Mouse (Mus musculus): ENCODE measurements around the gene Jag2. TPM values are rescaled to one million over a fixed set of nuclear protein-coding genes. Genes with fewer than 3 reads are reported as not detected.

Gene Jag2
- total and polyA plus RNA-seq, 3 experiments: 25.4 to 35.5 (median 27.4) TPM

GRCm38 (mm10) chr12:112866467-112867080 lies 63.0 kb downstream of the Jag2 start:
- no peak for DNase-seq
- 0 out of 2 replicates have a peak overlapping the region, but pooled peaks have one; percentile 15 for H3K9ac ChIP-seq (ENCODE audit: low read depth, low read length)
- no peak for TF ChIP-seq POLR2A (IDR thresholded peaks at IDR 0.05; ENCODE audit: insufficient read depth, low read depth, low read length)
- no peak for TF ChIP-seq CTCF (IDR thresholded peaks at IDR 0.05)
- TF ChIP-seq EP300 (IDR thresholded peaks at IDR 0.05; ENCODE audit: insufficient read depth, low read depth, low read length): no peak
- no peaks in the 10 kb centered on the region for H3K27me3 ChIP-seq (ENCODE audit: control insufficient read depth, insufficient read depth, low read length)
- no peak overlapping the region for H3K27ac ChIP-seq
- no peaks in the 10 kb centered on the region for H3K36me3 ChIP-seq (ENCODE audit: control insufficient read depth, insufficient read depth, low read length)
- no peak overlapping the region for H3K4me3 ChIP-seq
- H3K4me1 ChIP-seq (ENCODE audit: control insufficient read depth, insufficient read depth, low read length): 0 out of 2 replicates have a peak, but pooled peaks cover 2% of the 10 kb centered on the region
- intact Hi-C loops (cut with DNase I): no loop called here
- H3K79me2 ChIP-seq (replicated peaks; ENCODE audit: control insufficient read depth, insufficient read depth, low read length): no peaks in the 10 kb centered on the region
- WGBS: 43% methylated on average over 8 of the region's 8 CpGs

- H3K27ac ChIP-seq: no peak overlapping the region
- intact Hi-C loops (cut with DNase I): no loop called here
- TF ChIP-seq EP300 (IDR thresholded peaks at IDR 0.05; ENCODE audit: insufficient read depth, low read depth, low read length): no peak
- TF ChIP-seq POLR2A (IDR thresholded peaks at IDR 0.05; ENCODE audit: insufficient read depth, low read depth, low read length): no peak
- TF ChIP-seq CTCF (IDR thresholded peaks at IDR 0.05): no peak
- 66% methylated on average over 7 of the region's 7 CpGs for WGBS
- H3K4me1 ChIP-seq (ENCODE audit: control insufficient read depth, insufficient read depth, low read length): no peaks in the 10 kb centered on the region
- H3K79me2 ChIP-seq (replicated peaks; ENCODE audit: control insufficient read depth, insufficient read depth, low read length): no peaks in the 10 kb centered on the region
- no peak overlapping the region for H3K9ac ChIP-seq (ENCODE audit: low read depth, low read length)
- peak in 1 of 2 experiments; percentile 35 for DNase-seq
- H3K36me3 ChIP-seq (ENCODE audit: control insufficient read depth, insufficient read depth, low read length): no peaks in the 10 kb centered on the region
- H3K27me3 ChIP-seq (ENCODE audit: control insufficient read depth, insufficient read depth, low read length): no peaks in the 10 kb centered on the region
- H3K4me3 ChIP-seq: no peak overlapping the region
These were observed 64.8 kb downstream of the Jag2 start for GRCm38 (mm10) chr12:112864804-112865203.

GRCm38 (mm10) chr12:112861911-112862321 lies 67.7 kb downstream of the Jag2 start:
- H3K4me1 ChIP-seq (ENCODE audit: control insufficient read depth, insufficient read depth, low read length): no peaks in the 10 kb centered on the region
- no peaks in the 10 kb centered on the region for H3K79me2 ChIP-seq (replicated peaks; ENCODE audit: control insufficient read depth, insufficient read depth, low read length)
- no peak overlapping the region for H3K27ac ChIP-seq
- H3K36me3 ChIP-seq (ENCODE audit: control insufficient read depth, insufficient read depth, low read length): no peaks in the 10 kb centered on the region
- H3K9ac ChIP-seq (ENCODE audit: low read depth, low read length): no peak overlapping the region
- H3K27me3 ChIP-seq (ENCODE audit: control insufficient read depth, insufficient read depth, low read length): no peaks in the 10 kb centered on the region
- no peak overlapping the region for H3K4me3 ChIP-seq
- no peak for TF ChIP-seq POLR2A (IDR thresholded peaks at IDR 0.05; ENCODE audit: insufficient read depth, low read depth, low read length)
- TF ChIP-seq CTCF (IDR thresholded peaks at IDR 0.05): no peak
- no peak for TF ChIP-seq EP300 (IDR thresholded peaks at IDR 0.05; ENCODE audit: insufficient read depth, low read depth, low read length)
- 75% methylated on average over 9 of the region's 9 CpGs for WGBS
- DNase-seq: no peak
- intact Hi-C loops (cut with DNase I): no loop called here

- Histone ChIP-seq H3K79me2 (replicated peaks; ENCODE audit: control insufficient read depth, insufficient read depth, low read length) (no peaks in the 10 kb centered on the region), H3K27me3 (ENCODE audit: control insufficient read depth, insufficient read depth, low read length) (no peaks in the 10 kb centered on the region), H3K9ac (ENCODE audit: low read depth, low read length) (no peak overlapping the region), H3K27ac (no peak overlapping the region), H3K4me3 (no peak overlapping the region), H3K4me1 (ENCODE audit: control insufficient read depth, insufficient read depth, low read length) (no peaks in the 10 kb centered on the region), H3K36me3 (ENCODE audit: control insufficient read depth, insufficient read depth, low read length) (no peaks in the 10 kb centered on the region)
- intact Hi-C loops (cut with DNase I): no loop called here
- TF ChIP-seq POLR2A (IDR thresholded peaks at IDR 0.05; ENCODE audit: insufficient read depth, low read depth, low read length): no peak
- TF ChIP-seq CTCF (IDR thresholded peaks at IDR 0.05): no peak
- no peak for TF ChIP-seq EP300 (IDR thresholded peaks at IDR 0.05; ENCODE audit: insufficient read depth, low read depth, low read length)
- WGBS: 68% methylated on average over 7 of the region's 7 CpGs
- peak in 1 of 2 experiments; percentile 54 for DNase-seq
These were observed 68.8 kb downstream of the Jag2 start for GRCm38 (mm10) chr12:112860765-112861164.

GRCm38 (mm10) chr12:112859930-112860329 lies 69.6 kb downstream of the Jag2 start:
- intact Hi-C loops (cut with DNase I): no loop called here
- Histone ChIP-seq H3K9ac (ENCODE audit: low read depth, low read length) (no peak overlapping the region), H3K79me2 (replicated peaks; ENCODE audit: control insufficient read depth, insufficient read depth, low read length) (no peaks in the 10 kb centered on the region), H3K36me3 (ENCODE audit: control insufficient read depth, insufficient read depth, low read length) (no peaks in the 10 kb centered on the region), H3K4me3 (no peak overlapping the region), H3K4me1 (ENCODE audit: control insufficient read depth, insufficient read depth, low read length) (no peaks in the 10 kb centered on the region), H3K27ac (no peak overlapping the region), H3K27me3 (ENCODE audit: control insufficient read depth, insufficient read depth, low read length) (no peaks in the 10 kb centered on the region)
- WGBS: 65% methylated on average over 8 of the region's 8 CpGs
- TF ChIP-seq POLR2A (IDR thresholded peaks at IDR 0.05; ENCODE audit: insufficient read depth, low read depth, low read length): no peak
- TF ChIP-seq EP300 (IDR thresholded peaks at IDR 0.05; ENCODE audit: insufficient read depth, low read depth, low read length): no peak
- no peak for TF ChIP-seq CTCF (IDR thresholded peaks at IDR 0.05)
- DNase-seq: peak in 1 of 2 experiments; percentile 34

GRCm38 (mm10) chr12:112858581-112859336 lies 70.8 kb downstream of the Jag2 start:
- TF ChIP-seq POLR2A (IDR thresholded peaks at IDR 0.05; ENCODE audit: insufficient read depth, low read depth, low read length) (no peak), EP300 (IDR thresholded peaks at IDR 0.05; ENCODE audit: insufficient read depth, low read depth, low read length) (no peak), CTCF (IDR thresholded peaks at IDR 0.05) (no peak)
- Histone ChIP-seq H3K27ac (no peak overlapping the region), H3K4me3 (no peak overlapping the region), H3K36me3 (ENCODE audit: control insufficient read depth, insufficient read depth, low read length) (no peaks in the 10 kb centered on the region), H3K27me3 (ENCODE audit: control insufficient read depth, insufficient read depth, low read length) (no peaks in the 10 kb centered on the region), H3K79me2 (replicated peaks; ENCODE audit: control insufficient read depth, insufficient read depth, low read length) (no peaks in the 10 kb centered on the region), H3K4me1 (ENCODE audit: control insufficient read depth, insufficient read depth, low read length) (no peaks in the 10 kb centered on the region), H3K9ac (ENCODE audit: low read depth, low read length) (no peak overlapping the region)
- 89% methylated on average over 9 of the region's 9 CpGs for WGBS
- DNase-seq: no peak
- intact Hi-C loops (cut with DNase I): no loop called here

Small RNAs within 50 kb of the gene (microRNA-seq; reads per million reads assigned to microRNA genes)
- gene Mir6941: 0 reads per million in 2 experiments

Other genes with a start within 250 kb of the Jag2 start
- gene Cep170b, start 209.3 kb downstream of the Jag2 start, total RNA-seq (2021): 10 to 100 TPM; 10.8 to 11.5 TPM
- 9.6 and 10.7 TPM in 2 replicates for gene Cep170b, start 209.3 kb downstream of the Jag2 start, polyA plus RNA-seq (2012; rRNA removed)
- 1 to 10 TPM; 6.6 to 6.8 TPM for gene Pld4, start 169.1 kb downstream of the Jag2 start, total RNA-seq (2021)
- 17.2 and 23.5 TPM in 2 replicates for gene Pld4, start 169.1 kb downstream of the Jag2 start, polyA plus RNA-seq (2012; rRNA removed)
- gene Ahnak2, start 127.1 kb downstream of the Jag2 start, total RNA-seq (2021): 10 to 100 TPM; 14.8 to 15.7 TPM
- gene Ahnak2, start 127.1 kb downstream of the Jag2 start, polyA plus RNA-seq (2012; rRNA removed): 5.4 and 7.5 TPM in 2 replicates
- 1 to 10 TPM; 1.7 to 3.1 TPM for gene Clba1, start 120.8 kb downstream of the Jag2 start, total RNA-seq (2021)
- 2.0 and 2.8 TPM in 2 replicates for gene Clba1, start 120.8 kb downstream of the Jag2 start, polyA plus RNA-seq (2012; rRNA removed)
- gene Cdca4, start 100.4 kb downstream of the Jag2 start, total RNA-seq (2021): 1 to 10 TPM; 5.3 to 6.6 TPM
- gene Cdca4, start 100.4 kb downstream of the Jag2 start, polyA plus RNA-seq (2012; rRNA removed): 7.6 and 10.0 TPM in 2 replicates
- under 1 TPM; 0.29 to 0.36 TPM for gene Gpr132, start 61.5 kb downstream of the Jag2 start, total RNA-seq (2021)
- gene Gpr132, start 61.5 kb downstream of the Jag2 start, polyA plus RNA-seq (2012; rRNA removed): 1.00 and 2.0 TPM in 2 replicates
- gene Nudt14, start 12.3 kb upstream of the Jag2 start, total RNA-seq (2021): 1 to 10 TPM; 5.7 to 8.6 TPM
- gene Nudt14, start 12.3 kb upstream of the Jag2 start, polyA plus RNA-seq (2012; rRNA removed): 11.4 and 14.8 TPM in 2 replicates
- 10 to 100 TPM; 21.8 to 24.3 TPM for gene Btbd6, start 46.7 kb upstream of the Jag2 start, total RNA-seq (2021)
- 26.7 and 27.4 TPM in 2 replicates for gene Btbd6, start 46.7 kb upstream of the Jag2 start, polyA plus RNA-seq (2012; rRNA removed)
- 10 to 100 TPM; 22.3 to 25.1 TPM for gene Brf1, start 70.9 kb upstream of the Jag2 start, total RNA-seq (2021)
- gene Brf1, start 70.9 kb upstream of the Jag2 start, polyA plus RNA-seq (2012; rRNA removed): 22.4 and 29.3 TPM in 2 replicates
- gene Pacs2, start 84.7 kb upstream of the Jag2 start, total RNA-seq (2021): 10 to 100 TPM; 34.9 to 37.5 TPM
- gene Pacs2, start 84.7 kb upstream of the Jag2 start, polyA plus RNA-seq (2012; rRNA removed): 34.8 and 37.4 TPM in 2 replicates
- under 1 TPM; 0.21 to 0.27 TPM for gene Tex22, start 144.7 kb upstream of the Jag2 start, total RNA-seq (2021)
- gene Tex22, start 144.7 kb upstream of the Jag2 start, polyA plus RNA-seq (2012; rRNA removed): 0.50 TPM in 1 of 2 replicates, not detected in the other
- gene Mta1, start 168.5 kb upstream of the Jag2 start, total RNA-seq (2021): 10 to 100 TPM; 44.8 to 54.8 TPM
- 35.4 and 42.4 TPM in 2 replicates for gene Mta1, start 168.5 kb upstream of the Jag2 start, polyA plus RNA-seq (2012; rRNA removed)
- 1,000 to 10,000 TPM; 1,390 to 1,660 TPM for gene Crip2, start 210.5 kb upstream of the Jag2 start, total RNA-seq (2021)
- gene Crip2, start 210.5 kb upstream of the Jag2 start, polyA plus RNA-seq (2012; rRNA removed): 3,159 and 3,188 TPM in 2 replicates
- 100 to 1,000 TPM; 194 to 200 TPM for gene Crip1, start 216.5 kb upstream of the Jag2 start, total RNA-seq (2021)
- 429 and 531 TPM in 2 replicates for gene Crip1, start 216.5 kb upstream of the Jag2 start, polyA plus RNA-seq (2012; rRNA removed)
- under 1 TPM; 0.34 to 0.52 TPM for gene Tedc1, start 226.6 kb upstream of the Jag2 start, total RNA-seq (2021)
- gene Tedc1, start 226.6 kb upstream of the Jag2 start, polyA plus RNA-seq (2012; rRNA removed): 0.45 and 0.67 TPM in 2 replicates

All from heart, adult 2 months (tissue).